Mouse (Mus musculus) olfactory bulb, adult 2 months (tissue): ENCODE measurements around the gene Itga1. TPM values are rescaled to one million over a fixed set of nuclear protein-coding genes. Genes with fewer than 3 reads are reported as not detected.

Source experiments
- H3K27ac ChIP-seq: fragments of 200-500 bp; 2 replicates; pipeline ENCODE4 v1.5.1; 2012; ENCODE audit warnings: low read depth, low read length; ENCODE audit not compliant: insufficient read depth
- H3K4me1 ChIP-seq: fragments of 200-500 bp; 2 replicates; pipeline ENCODE4 v1.6.1; 2012; ENCODE audit warnings: low read length; ENCODE audit not compliant: control insufficient read depth, insufficient read depth
- H3K4me3 ChIP-seq: fragments of 200-500 bp; 2 replicates; pipeline ENCODE4 v1.5.1; 2012; ENCODE audit warnings: mild to moderate bottlenecking, low read depth, low read length, moderate library complexity; ENCODE audit not compliant: insufficient read depth
- CTCF ChIP-seq: fragments of 200-500 bp; IDR thresholded peaks from 2 replicates; pipeline ENCODE4 v1.5.1; 2012; ENCODE audit warnings: low read depth, mild to moderate bottlenecking, low read length, moderate library complexity; ENCODE audit not compliant: insufficient read depth
- POLR2A ChIP-seq: fragments of 200-500 bp; IDR thresholded peaks from 2 replicates; pipeline ENCODE4 v1.6.1; 2012; ENCODE audit warnings: mild to moderate bottlenecking, low read depth, low read length, moderate library complexity; ENCODE audit not compliant: insufficient read depth
- WGBS: fragments of 180-500 bp; shearing (Covaris S2); methylation state at CpG from one replicate; pipeline ENCODE4 v1.1.7; 2018; 5-methylcytosine and 5-hydroxymethylcytosine counted together
- polyA plus RNA-seq: library from polyadenylated mRNA; stranded (reverse); fragments of >200 nt; gene quantifications from 2 replicates; pipeline ENCODE4 v1.2.4, GENCODE M21; 2012; ENCODE audit warnings: low replicate concordance; ENCODE audit not compliant: missing spikeins, insufficient read depth, insufficient read length

Itga1 gene
- polyA plus RNA-seq, 1 experiment: not detected

DNA sequence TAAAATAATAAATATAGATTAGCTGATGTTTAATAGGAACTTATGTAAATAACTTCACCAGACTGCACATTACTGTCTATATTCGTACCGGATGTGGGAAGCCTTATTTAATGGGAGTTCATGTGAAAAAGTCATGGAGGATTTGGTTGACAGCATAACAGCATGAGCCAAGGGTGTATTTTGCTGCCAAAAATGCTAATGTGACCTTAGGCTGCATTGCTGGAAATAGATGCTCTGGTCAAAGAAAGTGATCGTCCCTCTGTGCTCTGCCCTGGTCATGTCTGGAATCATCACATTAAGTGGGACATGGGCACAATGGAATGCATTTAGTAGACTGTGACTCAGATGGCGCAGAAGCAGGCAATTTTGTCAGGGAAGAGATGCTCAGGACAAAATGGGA lies 64.5 kb downstream of the Itga1 start:
- Histone ChIP-seq H3K27ac (no peak overlapping the region), H3K4me1 (no peaks in the 10 kb centered on the region), H3K4me3 (no peak overlapping the region)
- TF ChIP-seq POLR2A: no peak
- no peak for TF ChIP-seq CTCF
- WGBS: 48% methylated on average over 4 of the region's 4 CpGs

DNA sequence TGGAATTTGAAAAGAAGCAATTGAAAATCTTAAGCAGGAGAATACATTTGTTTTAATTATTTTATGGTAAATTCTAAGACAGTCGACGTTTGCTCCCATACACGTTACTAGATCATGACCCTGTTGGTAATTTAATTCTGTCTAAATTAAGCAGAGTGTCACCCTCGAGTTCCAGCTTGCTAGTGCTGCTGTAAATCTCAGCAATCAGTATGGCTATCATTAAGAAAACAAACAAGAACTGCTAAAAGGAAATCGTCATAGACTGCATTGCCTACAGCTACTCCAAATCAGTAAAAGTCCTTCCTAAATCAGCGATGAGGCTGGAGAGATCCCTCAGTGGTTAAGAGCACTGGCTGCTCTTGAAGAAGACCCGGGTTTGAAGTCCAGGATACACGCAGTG lies 66.4 kb downstream of the Itga1 start:
- 81% methylated on average over 8 of the region's 8 CpGs for WGBS
- TF ChIP-seq CTCF: no peak
- TF ChIP-seq POLR2A: no peak

DNA sequence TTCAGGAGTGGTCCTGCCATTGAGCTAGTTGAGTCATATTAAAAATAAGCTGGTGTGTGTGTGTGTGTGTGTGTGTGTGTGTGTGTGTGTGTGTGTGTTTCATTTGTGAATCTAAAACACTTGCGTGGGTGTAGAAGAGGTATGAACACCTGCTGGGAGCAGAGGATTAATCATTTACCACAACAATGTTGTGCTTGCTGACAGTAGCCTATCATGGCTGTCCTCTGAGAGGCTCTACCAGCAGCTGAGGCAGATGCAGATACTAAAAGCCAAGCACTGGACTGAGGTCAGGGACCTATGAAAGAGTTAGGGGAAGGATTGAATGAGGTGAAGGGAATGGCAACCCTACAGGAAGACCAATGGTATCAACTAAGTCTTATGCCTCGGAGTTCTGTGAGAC lies 68.6 kb downstream of the Itga1 start:
- Histone ChIP-seq H3K4me1 (no peaks in the 10 kb centered on the region), H3K4me3 (no peak overlapping the region), H3K27ac (no peak overlapping the region)
- no peak for TF ChIP-seq POLR2A
- no peak for TF ChIP-seq CTCF
- 91% methylated on average over 2 of the region's 2 CpGs for WGBS

More for the DNA sequence above, 66.4 kb downstream of the Itga1 start:
- Histone ChIP-seq H3K27ac (no peak overlapping the region), H3K4me1 (no peaks in the 10 kb centered on the region), H3K4me3 (no peak overlapping the region)

DNA sequence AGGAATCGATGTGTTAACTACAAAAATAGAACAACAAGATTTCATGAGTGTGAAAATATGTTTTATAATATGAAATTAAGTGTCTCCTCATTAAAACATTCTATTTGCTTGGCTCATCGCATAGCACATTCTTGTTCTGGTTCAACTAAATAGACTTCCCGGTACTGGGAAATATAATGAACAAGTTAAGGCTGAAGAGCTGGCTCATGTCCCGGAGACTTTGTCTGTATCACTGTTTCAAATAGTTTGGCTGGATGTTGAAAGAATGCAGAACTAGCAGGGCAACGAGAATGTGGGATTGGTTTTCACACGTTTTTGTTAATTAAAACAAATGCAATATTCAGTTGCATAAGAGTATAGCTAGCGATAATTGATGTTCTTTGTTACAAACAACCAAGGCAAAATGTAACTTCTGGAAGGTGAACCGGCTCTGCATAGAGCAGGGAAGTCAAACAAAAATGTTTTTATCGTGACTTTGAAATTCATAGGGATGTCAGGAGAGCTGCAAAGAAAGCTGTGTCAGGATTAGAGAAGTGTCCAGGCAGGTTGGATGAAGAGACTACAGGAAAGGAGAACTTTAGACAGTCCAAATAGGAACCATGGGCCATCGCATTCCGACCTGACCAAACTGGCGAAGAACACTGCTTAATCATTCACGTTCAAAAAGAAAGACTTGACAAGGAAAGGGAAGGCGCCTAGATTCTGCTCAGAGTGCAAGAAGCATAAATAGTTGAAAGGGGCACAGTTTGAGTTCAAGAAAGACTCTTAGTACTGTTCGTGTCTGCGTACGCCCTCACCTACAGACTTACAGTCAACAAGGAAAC lies 70.4 kb downstream of the Itga1 start:
- TF ChIP-seq POLR2A: no peak
- Histone ChIP-seq H3K4me3 (no peak overlapping the region), H3K4me1 (no peaks in the 10 kb centered on the region), H3K27ac (no peak overlapping the region)
- 44% methylated on average over 17 of the region's 17 CpGs for WGBS

DNA sequence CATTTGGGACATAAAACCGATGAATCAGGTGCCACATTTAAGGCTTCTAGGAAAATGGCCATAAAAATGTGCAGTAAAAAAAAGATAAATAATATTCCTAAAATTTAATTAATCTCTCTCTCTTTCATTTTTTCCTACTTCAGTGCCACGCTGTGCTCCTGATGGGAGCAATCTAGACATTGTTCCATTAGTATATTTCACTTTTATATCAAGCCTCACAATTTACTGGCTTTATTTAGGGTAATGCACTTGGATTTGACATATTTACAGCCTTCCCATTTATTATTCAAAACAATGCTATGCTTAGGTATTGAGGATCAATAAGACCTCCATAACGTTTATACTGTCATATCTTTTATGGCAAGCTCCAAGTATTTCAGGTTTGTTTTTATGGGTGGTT lies 76.4 kb downstream of the Itga1 start:
- WGBS: 91% methylated on average over 3 of the region's 3 CpGs
- no peak overlapping the region for H3K27ac ChIP-seq
- H3K4me3 ChIP-seq: no peak overlapping the region
- H3K4me1 ChIP-seq: no peaks in the 10 kb centered on the region
- TF ChIP-seq CTCF (no peak), POLR2A (no peak)

DNA sequence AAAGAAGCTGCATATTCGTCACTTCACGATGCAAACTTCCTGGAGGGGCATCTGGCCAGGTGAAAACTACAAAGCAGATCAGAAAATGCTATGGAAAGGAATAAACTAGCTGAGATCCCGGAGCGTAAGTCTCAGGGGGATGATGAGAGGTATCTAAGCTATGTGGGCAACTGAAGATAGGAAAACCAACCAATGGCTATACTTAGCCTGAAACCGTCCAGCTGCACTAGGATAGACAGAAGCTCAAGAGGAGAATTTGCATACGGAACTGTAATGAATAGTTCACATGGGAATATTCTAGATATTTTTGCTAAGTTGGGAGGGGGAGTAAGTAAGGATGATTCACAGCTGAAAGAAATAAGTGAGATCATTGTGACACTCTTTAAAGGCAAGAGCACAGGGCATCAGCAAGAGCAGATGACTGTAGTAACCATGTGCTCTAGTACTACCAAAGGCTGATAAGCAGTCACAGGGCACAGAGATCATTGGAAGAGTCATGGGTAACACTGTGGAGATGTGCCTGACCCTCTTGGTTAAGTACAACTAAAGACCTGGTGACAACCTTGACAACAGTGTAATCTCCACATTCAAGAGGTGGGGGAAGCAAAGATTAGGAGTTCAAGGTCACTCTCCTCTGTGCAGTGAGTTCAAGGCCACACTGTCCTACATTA lies 79.5 kb downstream of the Itga1 start:
- Histone ChIP-seq H3K27ac (no peak overlapping the region), H3K4me3 (no peak overlapping the region), H3K4me1 (no peaks in the 10 kb centered on the region)
- TF ChIP-seq POLR2A (no peak), CTCF (no peak)
- 94% methylated on average over 6 of the region's 6 CpGs for WGBS

DNA sequence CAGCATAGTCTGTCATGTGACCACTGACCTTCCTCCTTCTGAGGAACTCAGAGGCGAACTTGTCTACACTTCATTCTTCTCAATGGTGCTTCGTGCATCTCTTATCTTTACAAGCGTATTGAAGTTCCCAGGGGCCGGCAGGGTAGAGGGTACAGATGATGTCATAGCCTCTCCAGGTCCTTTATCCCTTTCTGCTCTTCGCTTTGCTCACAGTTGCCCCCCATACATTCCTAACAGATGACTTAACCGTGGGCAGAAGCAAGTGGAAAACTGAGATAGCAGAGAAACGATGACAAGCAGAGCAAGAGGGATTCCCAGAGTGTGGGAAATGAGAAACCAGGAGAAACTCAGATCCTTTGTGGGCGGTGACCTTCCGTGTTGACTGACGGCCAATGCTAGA lies 80.4 kb downstream of the Itga1 start:
- no peaks in the 10 kb centered on the region for H3K4me1 ChIP-seq
- no peak overlapping the region for H3K4me3 ChIP-seq
- TF ChIP-seq POLR2A: no peak
- TF ChIP-seq CTCF: no peak
- 83% methylated on average over 10 of the region's 10 CpGs for whole genome bisulfite sequencing
- H3K27ac ChIP-seq: no peak overlapping the region

DNA sequence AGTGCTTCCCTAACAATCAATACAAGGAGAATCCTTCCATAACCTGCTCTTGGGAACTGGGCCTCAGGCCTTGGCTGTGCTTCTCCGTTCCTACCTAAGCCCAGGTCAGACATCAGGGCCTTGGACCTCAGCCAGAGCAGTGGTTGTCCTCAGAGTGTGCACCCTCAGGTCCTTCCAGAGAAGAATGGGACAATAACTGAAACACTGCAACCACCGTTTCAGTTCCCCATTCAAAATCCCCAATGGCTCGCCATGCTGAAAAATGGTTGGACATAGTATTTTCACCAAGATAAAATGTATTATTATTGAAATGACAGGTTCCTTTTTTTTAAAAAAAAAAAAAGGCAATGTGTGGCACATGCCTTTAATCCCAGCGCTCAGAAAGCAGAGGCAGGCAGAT lies 81.0 kb downstream of the Itga1 start:
- no peak overlapping the region for H3K4me3 ChIP-seq
- no peaks in the 10 kb centered on the region for H3K4me1 ChIP-seq
- 96% methylated on average over 4 of the region's 4 CpGs for WGBS
- H3K27ac ChIP-seq: no peak overlapping the region
- no peak for TF ChIP-seq POLR2A
- no peak for TF ChIP-seq CTCF

DNA sequence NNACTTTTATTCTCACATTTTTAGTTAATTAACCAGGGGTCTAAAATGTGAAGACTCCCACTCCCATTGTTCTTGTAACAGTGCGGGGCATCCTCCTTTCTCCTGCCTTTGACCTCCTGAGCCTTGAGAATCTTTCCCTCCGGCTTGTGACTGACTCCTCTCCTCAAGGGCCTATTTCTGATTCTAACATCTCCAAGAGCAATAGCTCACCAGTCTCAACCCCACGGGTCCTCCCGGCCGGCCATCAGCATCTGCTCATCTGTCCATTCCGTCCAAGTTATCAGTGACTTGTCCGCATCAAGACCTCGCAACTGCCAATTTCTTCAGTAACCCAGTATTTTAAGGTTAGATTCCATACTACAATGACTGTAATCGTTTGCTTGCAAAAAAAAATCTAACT lies 84.2 kb downstream of the Itga1 start:
- no peaks in the 10 kb centered on the region for H3K4me1 ChIP-seq
- H3K27ac ChIP-seq: no peak overlapping the region
- 95% methylated on average over 9 of the region's 9 CpGs for WGBS
- TF ChIP-seq POLR2A: no peak
- TF ChIP-seq CTCF: no peak
- no peak overlapping the region for H3K4me3 ChIP-seq
